Mouse (Mus musculus) lung, postnatal 0 days (tissue): ENCODE data around the gene Gm28051.

ENCODE experiments used
- CTCF ChIP-seq: IDR thresholded peaks from 2 replicates; pipeline ENCODE4 v1.5.1; 2016; ENCODE audit warnings: antibody characterized with exemption, mild to moderate bottlenecking
- EP300 ChIP-seq: IDR thresholded peaks from 2 replicates; pipeline ENCODE4 v1.6.1; 2016; ENCODE audit warnings: antibody characterized with exemption, mild to moderate bottlenecking, control low read depth

GRCm38 (mm10) chr12:102714116-102714515 lies 43.4 kb downstream of the Gm28051 start:
- TF ChIP-seq CTCF = no peak
- TF ChIP-seq EP300 = no peak
